Mouse (Mus musculus): ENCODE measurements around the gene Hoxb6. TPM values are rescaled to one million over a fixed set of nuclear protein-coding genes. Genes with fewer than 3 reads are reported as not detected.

The Hoxb6 gene
- polyA plus RNA-seq, 1 experiment from 2014 or later: 0.90 TPM

GRCm38 (mm10) chr11:96328605-96329004 is 36.3 kb downstream of the Hoxb6 start:
- Histone ChIP-seq H3K9me3 (replicated peaks; ENCODE audit: control insufficient read depth, low read length) (no peaks in the 10 kb centered on the region), H3K4me3 (ENCODE audit: low read depth, low read length) (no peak overlapping the region), H3K27ac (ENCODE audit: low read depth, low read length) (peak overlapping the region; percentile 41; the same call in 1 of the 2 replicates), H3K36me3 (ENCODE audit: control insufficient read depth, insufficient read depth, low read length) (no peaks in the 10 kb centered on the region), H3K4me1 (ENCODE audit: control insufficient read depth, insufficient read depth, low read length) (peaks cover 3% of the 10 kb centered on the region; the same call in 1 of the 2 replicates), H3K9ac (ENCODE audit: low read depth, low read length) (no peak overlapping the region), H3K4me2 (no peak overlapping the region; the same call in 1 of the 2 replicates), H3K27me3 (ENCODE audit: control insufficient read depth, insufficient read depth, low read length) (peaks cover 95% of the 10 kb centered on the region)
- WGBS (ENCODE audit: insufficient replicate concordance): 6% methylated on average over 8 of the region's 8 CpGs
- ATAC-seq (replicated peaks; ENCODE audit: insufficient number of reproducible peaks, low FRiP score, low TSS enrichment): no peak

GRCm38 (mm10) chr11:96332105-96332504 is 39.8 kb downstream of the Hoxb6 start:
- Histone ChIP-seq H3K27ac (ENCODE audit: low read depth, low read length) (peak overlapping the region; percentile 29; the same call in 1 of the 2 replicates), H3K4me1 (ENCODE audit: control insufficient read depth, insufficient read depth, low read length) (0 out of 2 replicates have a peak, but pooled peaks cover 4% of the 10 kb centered on the region), H3K27me3 (ENCODE audit: control insufficient read depth, insufficient read depth, low read length) (peaks cover 98% of the 10 kb centered on the region), H3K4me2 (peak overlapping the region; percentile 66), H3K4me3 (ENCODE audit: low read depth, low read length) (0 out of 2 replicates have a peak overlapping the region, but pooled peaks have one; percentile 40), H3K36me3 (ENCODE audit: control insufficient read depth, insufficient read depth, low read length) (no peaks in the 10 kb centered on the region), H3K9ac (ENCODE audit: low read depth, low read length) (peak overlapping the region; percentile 22; the same call in 1 of the 2 replicates), H3K9me3 (replicated peaks; ENCODE audit: control insufficient read depth, low read length) (no peaks in the 10 kb centered on the region)
- ATAC-seq (replicated peaks; ENCODE audit: insufficient number of reproducible peaks, low FRiP score, low TSS enrichment): no peak
- WGBS (ENCODE audit: insufficient replicate concordance): 2% methylated on average over 8 of the region's 8 CpGs

GRCm38 (mm10) chr11:96332618-96333032 is 40.3 kb downstream of the Hoxb6 start:
- H3K9ac ChIP-seq (ENCODE audit: low read depth, low read length): peak overlapping the region; percentile 69
- under 1% methylated on average over 35 of the region's 35 CpGs for WGBS (ENCODE audit: insufficient replicate concordance)
- peaks cover 98% of the 10 kb centered on the region for H3K27me3 ChIP-seq (ENCODE audit: control insufficient read depth, insufficient read depth, low read length)
- H3K36me3 ChIP-seq (ENCODE audit: control insufficient read depth, insufficient read depth, low read length): no peaks in the 10 kb centered on the region
- peak overlapping the region; percentile 66 for H3K4me2 ChIP-seq
- H3K4me3 ChIP-seq (ENCODE audit: low read depth, low read length): peak overlapping the region; percentile 40
- 0 out of 2 replicates have a peak, but pooled peaks cover 4% of the 10 kb centered on the region for H3K4me1 ChIP-seq (ENCODE audit: control insufficient read depth, insufficient read depth, low read length)
- no peak for ATAC-seq (replicated peaks; ENCODE audit: insufficient number of reproducible peaks, low FRiP score, low TSS enrichment)
- H3K27ac ChIP-seq (ENCODE audit: low read depth, low read length): peak overlapping the region; percentile 57
- no peaks in the 10 kb centered on the region for H3K9me3 ChIP-seq (replicated peaks; ENCODE audit: control insufficient read depth, low read length)

- Histone ChIP-seq H3K4me1 (ENCODE audit: control insufficient read depth, insufficient read depth, low read length) (0 out of 2 replicates have a peak, but pooled peaks cover 4% of the 10 kb centered on the region), H3K27ac (ENCODE audit: low read depth, low read length) (peak overlapping the region; percentile 57; the same call in 1 of the 2 replicates)
Measured at GRCm38 (mm10) chr11:96333241-96334001, 41.1 kb downstream of the Hoxb6 start.

GRCm38 (mm10) chr11:96334002-96334364 is 41.7 kb downstream of the Hoxb6 start:
- Histone ChIP-seq H3K9me3 (replicated peaks; ENCODE audit: control insufficient read depth, low read length) (no peaks in the 10 kb centered on the region), H3K4me3 (ENCODE audit: low read depth, low read length) (peak overlapping the region; percentile 40; the same call in 1 of the 2 replicates), H3K36me3 (ENCODE audit: control insufficient read depth, insufficient read depth, low read length) (no peaks in the 10 kb centered on the region), H3K9ac (ENCODE audit: low read depth, low read length) (no peak overlapping the region), H3K27ac (ENCODE audit: low read depth, low read length) (peak overlapping the region; percentile 32; the same call in 1 of the 2 replicates), H3K27me3 (ENCODE audit: control insufficient read depth, insufficient read depth, low read length) (peaks cover 98% of the 10 kb centered on the region), H3K4me1 (ENCODE audit: control insufficient read depth, insufficient read depth, low read length) (0 out of 2 replicates have a peak, but pooled peaks cover 4% of the 10 kb centered on the region), H3K4me2 (peak overlapping the region; percentile 66)
- WGBS (ENCODE audit: insufficient replicate concordance): 13% methylated on average over 2 of the region's 2 CpGs
- no peak for ATAC-seq (replicated peaks; ENCODE audit: insufficient number of reproducible peaks, low FRiP score, low TSS enrichment)

More at GRCm38 (mm10) chr11:96333241-96334001, 41.1 kb downstream of the Hoxb6 start:
- H3K4me3 ChIP-seq (ENCODE audit: low read depth, low read length): peak overlapping the region; percentile 40
- H3K9me3 ChIP-seq (replicated peaks; ENCODE audit: control insufficient read depth, low read length): no peaks in the 10 kb centered on the region
- H3K9ac ChIP-seq (ENCODE audit: low read depth, low read length): peak overlapping the region; percentile 69; the same call in 1 of the 2 replicates
- H3K27me3 ChIP-seq (ENCODE audit: control insufficient read depth, insufficient read depth, low read length): peaks cover 98% of the 10 kb centered on the region
- no peaks in the 10 kb centered on the region for H3K36me3 ChIP-seq (ENCODE audit: control insufficient read depth, insufficient read depth, low read length)
- peak overlapping the region; percentile 66 for H3K4me2 ChIP-seq
- 5% methylated on average over 17 of the region's 17 CpGs for WGBS (ENCODE audit: insufficient replicate concordance)
- ATAC-seq (replicated peaks; ENCODE audit: insufficient number of reproducible peaks, low FRiP score, low TSS enrichment): no peak

- no peak overlapping the region for H3K9ac ChIP-seq (ENCODE audit: low read depth, low read length)
- no peak for ATAC-seq (replicated peaks; ENCODE audit: insufficient number of reproducible peaks, low FRiP score, low TSS enrichment)
- no peaks in the 10 kb centered on the region for H3K9me3 ChIP-seq (replicated peaks; ENCODE audit: control insufficient read depth, low read length)
- H3K4me1 ChIP-seq (ENCODE audit: control insufficient read depth, insufficient read depth, low read length): 0 out of 2 replicates have a peak, but pooled peaks cover 4% of the 10 kb centered on the region
- H3K27me3 ChIP-seq (ENCODE audit: control insufficient read depth, insufficient read depth, low read length): peaks cover 99% of the 10 kb centered on the region
- 50% methylated on average over 3 of the region's 3 CpGs for WGBS (ENCODE audit: insufficient replicate concordance)
- H3K27ac ChIP-seq (ENCODE audit: low read depth, low read length): no peak overlapping the region
- H3K4me3 ChIP-seq (ENCODE audit: low read depth, low read length): no peak overlapping the region
- H3K36me3 ChIP-seq (ENCODE audit: control insufficient read depth, insufficient read depth, low read length): no peaks in the 10 kb centered on the region
- H3K4me2 ChIP-seq: no peak overlapping the region; the same call in 1 of the 2 replicates
Measured at GRCm38 (mm10) chr11:96334998-96335397, 42.7 kb downstream of the Hoxb6 start.

GRCm38 (mm10) chr11:96336597-96336996 is 44.3 kb downstream of the Hoxb6 start:
- ATAC-seq (replicated peaks; ENCODE audit: insufficient number of reproducible peaks, low FRiP score, low TSS enrichment): no peak
- no peak overlapping the region for H3K27ac ChIP-seq (ENCODE audit: low read depth, low read length)
- WGBS (ENCODE audit: insufficient replicate concordance): 27% methylated on average over 2 of the region's 2 CpGs
- H3K4me1 ChIP-seq (ENCODE audit: control insufficient read depth, insufficient read depth, low read length): 0 out of 2 replicates have a peak, but pooled peaks cover 4% of the 10 kb centered on the region
- H3K9me3 ChIP-seq (replicated peaks; ENCODE audit: control insufficient read depth, low read length): no peaks in the 10 kb centered on the region
- no peaks in the 10 kb centered on the region for H3K36me3 ChIP-seq (ENCODE audit: control insufficient read depth, insufficient read depth, low read length)
- no peak overlapping the region for H3K4me3 ChIP-seq (ENCODE audit: low read depth, low read length)
- H3K27me3 ChIP-seq (ENCODE audit: control insufficient read depth, insufficient read depth, low read length): peaks cover 95% of the 10 kb centered on the region
- H3K9ac ChIP-seq (ENCODE audit: low read depth, low read length): no peak overlapping the region
- H3K4me2 ChIP-seq: no peak overlapping the region

- no peak for ATAC-seq (replicated peaks; ENCODE audit: insufficient number of reproducible peaks, low FRiP score, low TSS enrichment)
- H3K9ac ChIP-seq (ENCODE audit: low read depth, low read length): no peak overlapping the region
- no peak overlapping the region for H3K4me3 ChIP-seq (ENCODE audit: low read depth, low read length)
- H3K4me1 ChIP-seq (ENCODE audit: control insufficient read depth, insufficient read depth, low read length): 0 out of 2 replicates have a peak, but pooled peaks cover 4% of the 10 kb centered on the region
- no peaks in the 10 kb centered on the region for H3K36me3 ChIP-seq (ENCODE audit: control insufficient read depth, insufficient read depth, low read length)
- H3K27me3 ChIP-seq (ENCODE audit: control insufficient read depth, insufficient read depth, low read length): peaks cover 95% of the 10 kb centered on the region
- H3K9me3 ChIP-seq (replicated peaks; ENCODE audit: control insufficient read depth, low read length): no peaks in the 10 kb centered on the region
- no peak overlapping the region for H3K4me2 ChIP-seq
- WGBS (ENCODE audit: insufficient replicate concordance): 7% methylated on average over 6 of the region's 6 CpGs
- no peak overlapping the region for H3K27ac ChIP-seq (ENCODE audit: low read depth, low read length)
Measured at GRCm38 (mm10) chr11:96337026-96337425, 44.8 kb downstream of the Hoxb6 start.
